Mouse (Mus musculus) layer of hippocampus, adult 6 months (tissue): ENCODE results near the gene Scgb1b27. TPM values are rescaled to one million over a fixed set of nuclear protein-coding genes. Genes with fewer than 3 reads are reported as not detected.

Experiments used
- long read RNA-seq, 2 experiments: library from polyadenylated mRNA; unstranded; transcript quantifications; one replicate each; pipeline ENCODE4 v2.0.0; 2019 to 2020
- polyA plus RNA-seq: library from polyadenylated mRNA; unstranded; fragments of <200 nt; fragmentation: Nextera tagmentation; gene quantifications from 2 replicates; pipeline ENCODE4 v1.2.3, GENCODE M21; 2021

Gene Scgb1b27
- polyA plus RNA-seq: not detected in 2 replicates
- long read RNA-seq, experiment 1: 0 reads
- long read RNA-seq, experiment 2: 0 reads

GRCm38 (mm10) chr7:34021183-34021582 lies at the start of gene Scgb1b27:
Gene Scgb1b27 (plus strand): TSS chr7:34021483.

GRCm38 (mm10) chr7:34013842-34014241 lies 7.4 kb upstream of the Scgb1b27 start, which contains the start of gene Scgb2b27:
Gene Scgb2b27 (minus strand): TSS chr7:34013942.

Other genes with a start within 250 kb of the Scgb1b27 start
- gene Scgb2b26, start 76.4 kb upstream of the Scgb1b27 start, polyA plus RNA-seq: not detected in 2 replicates
- not detected in 2 replicates for gene Scgb2b27, start 7.5 kb upstream of the Scgb1b27 start, polyA plus RNA-seq
- gene Scgb1b30, start 73.9 kb downstream of the Scgb1b27 start, polyA plus RNA-seq: not detected in 2 replicates
- 0.43 and 0.93 TPM in 2 replicates for gene Wtip, start 111.8 kb downstream of the Scgb1b27 start, polyA plus RNA-seq
- 90.1 and 97.0 TPM in 2 replicates for gene Uba2, start 148.1 kb downstream of the Scgb1b27 start, polyA plus RNA-seq
- 34.4 and 35.4 TPM in 2 replicates for gene Pdcd2l, start 175.2 kb downstream of the Scgb1b27 start, polyA plus RNA-seq
- gene Gpi1, start 208.9 kb downstream of the Scgb1b27 start, polyA plus RNA-seq: 664 and 694 TPM in 2 replicates
- not detected in 2 replicates for gene Gm6096, start 229.6 kb downstream of the Scgb1b27 start, polyA plus RNA-seq